Mouse (Mus musculus) bone marrow, adult 2 months (tissue): Measurements from ENCODE around the gene Olfr1359. TPM values are rescaled to one million over a fixed set of nuclear protein-coding genes. Genes with fewer than 3 reads are reported as not detected.
"Not testable (repeated sequence)": the region's sequence is repeated elsewhere in the genome, so short reads cannot be mapped to it uniquely, and the experiment has no call there.

Experiments
- H3K27ac ChIP-seq: fragments of 200-500 bp; 2 replicates; pipeline ENCODE4 v1.5.1; 2012; ENCODE audit warnings: low read depth, mild to moderate bottlenecking, control low read depth, inconsistent platforms, low read length; ENCODE audit not compliant: control insufficient read depth, poor library complexity, insufficient read depth
- H3K4me1 ChIP-seq: fragments of 200-500 bp; 2 replicates; pipeline ENCODE4 v1.6.1; 2011; ENCODE audit warnings: low read length; ENCODE audit not compliant: control insufficient read depth, insufficient read depth
- H3K4me3 ChIP-seq: fragments of 200-500 bp; replicated peaks from 2 replicates; pipeline ENCODE3; 2011; ENCODE audit warnings: mild to moderate bottlenecking, low read depth, low read length, control low read depth; ENCODE audit not compliant: control insufficient read depth
- CTCF ChIP-seq: fragments of 200-500 bp; IDR thresholded peaks from 2 replicates; pipeline ENCODE4 v1.5.1; 2011; ENCODE audit warnings: low read length, control low read depth; ENCODE audit not compliant: control insufficient read depth, insufficient read depth
- POLR2A ChIP-seq: fragments of 200-500 bp; IDR thresholded peaks from 2 replicates; pipeline ENCODE4 v1.6.1; 2011; ENCODE audit warnings: low read depth, mild to moderate bottlenecking, control low read depth, low read length, borderline replicate concordance; ENCODE audit not compliant: control insufficient read depth
- WGBS: fragments of 180-500 bp; shearing (Covaris S2); methylation state at CpG from one replicate; pipeline ENCODE4 v1.1.7; 2018; 5-methylcytosine and 5-hydroxymethylcytosine counted together
- polyA plus RNA-seq: library from polyadenylated mRNA; stranded (reverse); fragments of >200 nt; gene quantifications from 2 replicates; pipeline ENCODE4 v1.2.4, GENCODE M21; 2011; ENCODE audit warnings: low replicate concordance; ENCODE audit not compliant: missing spikeins, insufficient read depth, insufficient read length

Olfr1359 gene
- polyA plus RNA-seq, 1 experiment = not detected

DNA sequence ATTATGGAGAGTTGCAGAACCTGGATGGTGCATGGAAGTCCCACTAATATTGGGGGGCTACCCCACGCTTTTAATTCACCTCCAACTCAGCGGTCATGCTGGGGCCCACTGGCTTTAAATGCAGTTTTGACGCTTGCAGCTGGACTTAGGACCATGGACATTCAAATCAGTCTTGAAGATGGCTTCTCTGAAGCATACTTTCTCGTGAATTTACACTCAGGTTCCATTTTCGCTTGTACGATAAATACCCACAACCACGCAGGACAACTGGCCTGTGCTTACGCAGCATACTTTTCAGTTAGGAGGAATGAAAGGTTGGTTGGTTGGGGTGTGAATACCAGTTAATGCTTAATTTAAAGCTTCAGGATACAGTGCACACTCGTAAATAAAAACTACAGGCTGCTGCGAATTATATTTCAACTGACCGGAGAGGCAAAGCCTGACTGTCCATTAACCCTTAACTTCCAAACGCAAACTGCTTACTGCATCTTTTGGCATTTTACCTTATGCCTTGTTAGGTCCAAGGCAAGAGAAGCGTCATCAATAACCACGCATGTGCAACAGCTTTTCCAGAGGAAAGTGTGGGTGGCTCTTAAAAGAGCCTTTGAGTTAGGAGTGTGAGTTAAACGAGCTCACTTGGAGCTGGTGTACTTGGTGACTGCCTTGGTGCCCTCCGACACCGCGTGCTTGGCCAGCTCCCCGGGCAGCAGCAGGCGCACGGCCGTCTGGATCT, 17.4 kb downstream of the Olfr1359 start:
- H3K4me3 ChIP-seq = peak overlapping the region; percentile 50
- peak overlapping the region; percentile 99 for H3K27ac ChIP-seq
- WGBS = under 1% methylated on average over 22 of the region's 22 CpGs
- TF ChIP-seq POLR2A (no peak), CTCF (no peak)
- H3K4me1 ChIP-seq = no peaks in the 10 kb centered on the region; the same call in 1 of the 2 replicates

DNA sequence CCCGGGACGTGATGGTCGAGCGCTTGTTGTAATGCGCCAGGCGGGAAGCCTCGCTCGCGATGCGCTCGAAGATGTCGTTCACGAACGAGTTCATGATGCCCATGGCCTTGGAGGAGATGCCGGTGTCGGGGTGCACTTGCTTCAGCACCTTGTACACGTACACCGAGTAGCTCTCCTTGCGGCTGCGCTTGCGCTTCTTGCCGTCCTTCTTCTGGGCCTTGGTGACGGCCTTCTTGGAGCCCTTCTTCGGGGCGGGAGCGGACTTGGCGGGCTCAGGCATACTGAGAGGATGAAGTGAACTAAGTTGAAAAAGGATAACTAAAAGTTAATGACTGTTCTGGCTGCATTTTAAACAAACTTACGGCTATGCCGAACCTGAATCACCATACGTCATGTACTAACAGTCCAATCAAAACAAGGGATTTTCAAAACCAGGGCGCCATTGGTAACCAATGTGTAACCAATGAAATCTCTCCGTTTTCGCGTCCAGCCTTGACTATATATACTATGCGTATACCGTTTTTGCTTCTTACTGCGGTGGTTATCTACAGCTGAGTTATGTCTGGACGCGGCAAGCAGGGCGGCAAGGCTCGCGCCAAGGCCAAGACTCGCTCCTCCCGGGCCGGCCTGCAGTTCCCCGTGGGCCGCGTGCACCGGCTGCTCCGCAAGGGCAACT, 18.1 kb downstream of the Olfr1359 start, which contains the start of the genes Hist1h2bl and Hist1h2ai:
Hist1h2bl (minus strand) TSS at position 280 of the 676 bp plus-strand sequence.
Hist1h2ai (plus strand) TSS at position 559 of the 676 bp plus-strand sequence.
- peak; percentile 87 for TF ChIP-seq POLR2A

GRCm38 (mm10) chr13:21716540-21717391, 18.9 kb downstream of the Olfr1359 start:
- H3K4me1 ChIP-seq = not testable (repeated sequence)
- H3K27ac ChIP-seq = peak overlapping the region; percentile 97

More for the DNA sequence above, 18.1 kb downstream of the Olfr1359 start, which contains the start of the genes Hist1h2bl and Hist1h2ai:
- peak within 1 kb of the TSS; percentile 99 for H3K27ac ChIP-seq
- not testable (repeated sequence) for H3K4me1 ChIP-seq
- under 1% methylated on average over 35 of the region's 50 CpGs for WGBS
- H3K4me3 ChIP-seq = peak within 1 kb of the TSS; percentile 82

GRCm38 (mm10) chr13:21717397-21718357, 19.8 kb downstream of the Olfr1359 start, which contains the start of gene Hist1h3h:
TSS of gene Hist1h3h (plus strand) at chr13:21717659.
- H3K4me3 ChIP-seq = peak within 1 kb of the TSS; percentile 82
- TF ChIP-seq POLR2A = peak; percentile 93; the same call in 1 of the 2 replicates
- peak within 1 kb of the TSS; percentile 97 for H3K27ac ChIP-seq
- WGBS = 4% methylated on average over 34 of the region's 56 CpGs
- not testable (repeated sequence) for H3K4me1 ChIP-seq

More at GRCm38 (mm10) chr13:21716540-21717391, 18.9 kb downstream of the Olfr1359 start:
- WGBS = 0% methylated on average over 14 of the region's 38 CpGs
- peak overlapping the region; percentile 82 for H3K4me3 ChIP-seq
- TF ChIP-seq POLR2A = peak; percentile 58; the same call in 1 of the 2 replicates

DNA sequence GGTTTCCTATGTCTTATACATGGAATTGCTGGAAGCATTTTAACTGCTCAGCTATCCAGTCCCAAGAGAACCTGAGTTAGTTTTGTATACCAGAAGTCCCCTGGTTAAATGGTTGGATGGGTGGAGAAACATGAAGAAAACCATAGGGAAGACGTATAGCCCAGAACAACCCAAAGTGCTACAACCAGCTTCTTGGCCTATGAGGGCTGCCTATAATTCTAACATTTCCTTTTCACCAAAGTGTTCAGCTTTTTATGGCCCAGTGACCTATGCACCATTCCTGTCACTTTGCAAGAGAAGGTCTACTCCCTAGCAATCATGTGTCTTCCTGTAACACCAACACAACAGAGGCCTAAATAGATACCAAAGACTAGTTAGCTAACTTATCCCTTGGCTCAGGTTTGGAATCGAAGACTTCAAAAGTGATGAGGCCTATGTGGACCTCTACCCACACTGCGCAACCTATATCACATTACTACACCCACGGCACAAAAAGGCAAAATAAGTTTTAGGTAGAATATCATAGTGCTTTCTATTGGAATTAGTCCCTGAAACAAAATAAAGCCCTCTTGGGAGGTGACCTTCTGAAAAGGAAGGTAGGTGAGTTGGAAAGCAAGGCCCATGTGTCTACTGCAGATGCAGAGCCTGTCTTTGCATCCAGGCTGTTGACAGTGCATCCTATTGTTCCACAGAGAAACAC, 20.6 kb downstream of the Olfr1359 start:
- peak overlapping the region; percentile 43 for H3K4me3 ChIP-seq
- H3K27ac ChIP-seq = peak overlapping the region; percentile 22; the same call in 1 of the 2 replicates
- TF ChIP-seq POLR2A (no peak), CTCF (no peak)
- WGBS = 59% methylated on average over 4 of the region's 4 CpGs
- H3K4me1 ChIP-seq = no peaks in the 10 kb centered on the region; the same call in 1 of the 2 replicates

- H3K4me3 ChIP-seq = peak overlapping the region; percentile 82
- peak overlapping the region; percentile 97 for H3K27ac ChIP-seq
- WGBS = 2% methylated on average over 26 of the region's 44 CpGs
- not testable (repeated sequence) for H3K4me1 ChIP-seq
- TF ChIP-seq POLR2A = peak; percentile 56; the same call in 1 of the 2 replicates
These were observed 23.3 kb downstream of the Olfr1359 start for GRCm38 (mm10) chr13:21721107-21721756.
